In genomic region chr5:99269131-99269530, GRCm38 (mm10) we compare ENCODE assay signal across 24 mouse cellular contexts.
"Had no signal": no experiment of that assay in that cellular context is flagged by ENCODE, and none has a peak within 500 bp of the region (broad histone marks: within the 10 kb centered on the region; RNA-seq: fewer than 3 reads in every experiment).

No protein-coding gene starts in this region.

- H3K4me3 ChIP-seq: gastrocnemius, adult 2 months; heart, embryonic 10.5 days; heart, embryonic 12.5 days; hindbrain, embryonic 10.5 days; hindbrain, embryonic 13.5 days; hindbrain, embryonic 15.5 days; limb, embryonic 13.5 days; limb, embryonic 15.5 days; liver, embryonic 13.5 days; liver, embryonic 15.5 days had no signal

- H3K4me1 ChIP-seq: limb, embryonic 13.5 days; limb, embryonic 15.5 days; liver, embryonic 13.5 days; liver, embryonic 15.5 days had no signal

- H3K36me3 ChIP-seq: heart, embryonic 10.5 days; heart, embryonic 12.5 days; hindbrain, embryonic 10.5 days; hindbrain, embryonic 13.5 days; hindbrain, embryonic 15.5 days; limb, embryonic 13.5 days; limb, embryonic 15.5 days; liver, embryonic 13.5 days; liver, embryonic 15.5 days had no signal

- H3K9me3 ChIP-seq: heart, embryonic 10.5 days; heart, embryonic 12.5 days; hindbrain, embryonic 10.5 days; hindbrain, embryonic 13.5 days; hindbrain, embryonic 15.5 days; limb, embryonic 13.5 days; limb, embryonic 15.5 days; liver, embryonic 13.5 days; liver, embryonic 15.5 days had no signal

- DNase-seq: gastrocnemius, adult 2 months; gastrocnemius, postnatal 10 days; gastrocnemius, postnatal 25 days; heart, adult 18-20 months; heart, postnatal 10 days; heart, postnatal 4 days; kidney, adult 18-20 months; kidney, postnatal 10 days; layer of hippocampus, adult 9-11 months; layer of hippocampus, postnatal 36 days; left cerebral cortex, postnatal 4 days; liver, embryonic 13.5 days had no signal

- ATAC-seq: forebrain, embryonic 16.5 days; hindbrain, postnatal 0 days; intestine, embryonic 16.5 days had no signal

- H3K27ac ChIP-seq: gastrocnemius, adult 2 months; heart, embryonic 10.5 days; hindbrain, embryonic 10.5 days; hindbrain, embryonic 13.5 days; hindbrain, embryonic 15.5 days; hindbrain, postnatal 0 days; limb, embryonic 13.5 days; limb, embryonic 15.5 days; liver, embryonic 13.5 days; liver, embryonic 15.5 days had no signal

- H3K9ac ChIP-seq: heart, embryonic 12.5 days; hindbrain, embryonic 13.5 days; hindbrain, embryonic 15.5 days; limb, embryonic 13.5 days; limb, embryonic 15.5 days; liver, embryonic 13.5 days; liver, embryonic 15.5 days had no signal

- H3K27me3 ChIP-seq: heart, embryonic 12.5 days; hindbrain, embryonic 13.5 days; hindbrain, embryonic 15.5 days; limb, embryonic 13.5 days; limb, embryonic 15.5 days; liver, embryonic 13.5 days; liver, embryonic 15.5 days had no signal

- H3K4me2 ChIP-seq: heart, embryonic 12.5 days; hindbrain, embryonic 13.5 days; hindbrain, embryonic 15.5 days; limb, embryonic 13.5 days; limb, embryonic 15.5 days; liver, embryonic 11.5 days; liver, embryonic 13.5 days; liver, embryonic 15.5 days had no signal
